Mouse (Mus musculus) CH12.LX (cell line): Measurements from ENCODE around the gene Tcf7l1. TPM values are rescaled to one million over a fixed set of nuclear protein-coding genes. Genes with fewer than 3 reads are reported as not detected.

Source experiments
- DNase-seq: peaks from one replicate; pipeline ENCODE4 v3.0.0-alpha.2; 2013; ENCODE audit errors: extremely low read depth
- H3K27ac ChIP-seq: 2 replicates; pipeline ENCODE4 v1.5.1; 2012; ENCODE audit warnings: low read depth, mild to moderate bottlenecking, control low read depth, moderate library complexity; ENCODE audit not compliant: insufficient read depth
- H3K27me3 ChIP-seq: replicated peaks from 2 replicates; pipeline ENCODE3; 2012; ENCODE audit warnings: inconsistent platforms
- H3K36me3 ChIP-seq, 2 experiments: replicated peaks in 1 of 2; 2 replicates each; pipeline versions ENCODE3 to v1.6.1; 2012; ENCODE audit warnings: inconsistent platforms in 1 of 2, low read length in 1 of 2, mild to moderate bottlenecking in 1 of 2, mixed read lengths in 1 of 2, moderate library complexity in 1 of 2; ENCODE audit not compliant: control insufficient read depth in 1 of 2, insufficient read depth in 1 of 2
- H3K4me1 ChIP-seq, 2 experiments: 2 replicates each; pipeline ENCODE4 v1.6.1; 2012; ENCODE audit warnings: inconsistent platforms in 1 of 2, moderate library complexity in 1 of 2; ENCODE audit not compliant: insufficient read depth in 2 of 2, control insufficient read depth in 1 of 2
- H3K4me2 ChIP-seq: 2 replicates; pipeline ENCODE4 v1.6.1; 2012; ENCODE audit warnings: low read depth, mild to moderate bottlenecking, control low read depth; ENCODE audit not compliant: poor library complexity, insufficient read depth, severe bottlenecking
- H3K4me3 ChIP-seq, 3 experiments: fragments of 150-350 bp in 1 of 3; sonication (generic) in 1 of 3; replicated peaks in 1 of 3; 2 replicates each; pipeline versions ENCODE3 to v1.5.1; 2011 to 2012; ENCODE audit warnings: low read depth in 2 of 3, low read length in 2 of 3, mild to moderate bottlenecking in 2 of 3, moderate library complexity in 2 of 3, control low read depth in 1 of 3, improper control_type of control experiment in 1 of 3, inconsistent platforms in 1 of 3, mixed read lengths in 1 of 3; ENCODE audit not compliant: poor library complexity in 1 of 3
- H3K79me2 ChIP-seq: replicated peaks from 2 replicates; pipeline ENCODE4 v1.6.1; 2012; ENCODE audit warnings: mild to moderate bottlenecking, moderate library complexity; ENCODE audit not compliant: control insufficient read depth, poor library complexity, insufficient read depth, severe bottlenecking; ENCODE audit errors: extremely low read depth
- H3K9ac ChIP-seq: 2 replicates; pipeline ENCODE4 v1.6.1; 2012; ENCODE audit warnings: low read depth, mild to moderate bottlenecking, control low read depth, moderate library complexity; ENCODE audit not compliant: insufficient read depth
- H3K9me3 ChIP-seq: replicated peaks from 2 replicates; pipeline ENCODE3; 2012; ENCODE audit warnings: low read length, inconsistent platforms, mixed read lengths
- CTCF ChIP-seq, 2 experiments: IDR thresholded peaks in 1 of 2; conservative IDR thresholded peaks in 1 of 2; 2 replicates each; pipeline ENCODE4 v1.5.1; 2011 to 2012; ENCODE audit warnings: low read depth in 2 of 2, low read length in 2 of 2, improper control_type of control experiment in 1 of 2, inconsistent platforms in 1 of 2, mild to moderate bottlenecking in 1 of 2, moderate library complexity in 1 of 2
- E2F4 ChIP-seq: IDR thresholded peaks from 2 replicates; pipeline ENCODE4 v1.6.1; 2011; ENCODE audit warnings: low read depth, low read length, improper control_type of control experiment; ENCODE audit not compliant: insufficient replicate concordance
- GABPA ChIP-seq: IDR thresholded peaks from 2 replicates; pipeline ENCODE4 v1.6.1; 2012; ENCODE audit warnings: low read depth, low read length, improper control_type of control experiment, inconsistent platforms; ENCODE audit not compliant: insufficient replicate concordance
- IRF4 ChIP-seq: IDR thresholded peaks from 2 replicates; pipeline ENCODE4 v1.6.1; 2014; ENCODE audit warnings: low read depth, mild to moderate bottlenecking, inconsistent platforms, low read length, improper control_type of control experiment
- JUN ChIP-seq: IDR thresholded peaks from 2 replicates; pipeline ENCODE4 v1.6.1; 2011; ENCODE audit warnings: low read depth, mild to moderate bottlenecking, low read length, improper control_type of control experiment, moderate library complexity; ENCODE audit not compliant: insufficient read depth
- MAX ChIP-seq: IDR thresholded peaks from 2 replicates; pipeline ENCODE4 v1.6.1; 2011; ENCODE audit warnings: low read length, improper control_type of control experiment
- MAZ ChIP-seq: IDR thresholded peaks from 2 replicates; pipeline ENCODE4 v1.6.1; 2012; ENCODE audit warnings: low read depth, mild to moderate bottlenecking, inconsistent platforms, low read length, improper control_type of control experiment, moderate library complexity
- MXI1 ChIP-seq: IDR thresholded peaks from 2 replicates; pipeline ENCODE4 v1.6.1; 2011; ENCODE audit warnings: mild to moderate bottlenecking, low read depth, low read length, improper control_type of control experiment
- SMC3 ChIP-seq: IDR thresholded peaks from 2 replicates; pipeline ENCODE4 v1.6.1; 2011; ENCODE audit warnings: low read depth, low read length, improper control_type of control experiment
- ZKSCAN1 ChIP-seq: IDR thresholded peaks from 2 replicates; pipeline ENCODE4 v1.6.1; 2012; ENCODE audit warnings: low read depth, inconsistent platforms, low read length, improper control_type of control experiment, borderline replicate concordance
- dilution Hi-C: fragments of 300-500 bp; cut with MboI; formaldehyde crosslinking; loops from 2 replicates; pipeline ENCODE4 v1.14.3; 2020; ENCODE audit warnings: low sequenced_read_pairs; ENCODE audit not compliant: extremely low pct_unique_long_range_greater_than_20kb, extremely low pct_ligation_motif_present
- in situ Hi-C: fragments of 300-500 bp; cut with MboI; formaldehyde crosslinking; loops from 3 replicates; pipeline ENCODE4 v1.14.3; 2019; ENCODE audit warnings: low sequenced_read_pairs, low pct_ligation_motif_present, low pct_unique_long_range_greater_than_20kb, mixed read lengths
- polyA plus RNA-seq: library from polyadenylated mRNA; unstranded; fragments of >175 nt; gene quantifications from 2 replicates; pipeline ENCODE4 v1.2.1, GENCODE M21; 2012; ENCODE audit warnings: low read depth; ENCODE audit not compliant: insufficient read length
- total RNA-seq, 2 experiments: library from RNA; depleted of rRNA; stranded (reverse); fragments of 300-350 nt in 1 of 2; fragments of >200 nt in 1 of 2; gene quantifications; 2 replicates each; pipeline ENCODE4 v1.2.3; 2012 to 2014

The Tcf7l1 gene
- total and polyA plus RNA-seq, 3 experiments = 0.13 to 9.9 (median 0.47) TPM

- no peak for DNase-seq
- H3K36me3 ChIP-seq = no peaks in the 10 kb centered on the region
- no peak overlapping the region for H3K4me2 ChIP-seq
- H3K27ac ChIP-seq = no peak overlapping the region
- no peak for TF ChIP-seq IRF4
- no peak for TF ChIP-seq MXI1
- no peak for TF ChIP-seq MAZ
- TF ChIP-seq MAX = no peak
- no peak for TF ChIP-seq JUN
- no peak for TF ChIP-seq ZKSCAN1
- H3K4me1 ChIP-seq = no peaks in the 10 kb centered on the region
- no peaks in the 10 kb centered on the region for H3K79me2 ChIP-seq
- in situ Hi-C loops (no loop called here), dilution Hi-C loops (no loop called here)
- no peak overlapping the region for H3K4me3 ChIP-seq
- H3K27me3 ChIP-seq = no peaks in the 10 kb centered on the region
- no peak overlapping the region for H3K9ac ChIP-seq
- H3K9me3 ChIP-seq = peaks cover 11% of the 10 kb centered on the region
Measured at GRCm38 (mm10) chr6:72783780-72784179, 5.3 kb downstream of the Tcf7l1 start.

- Histone ChIP-seq H3K4me2 (no peak overlapping the region), H3K4me1 (no peaks in the 10 kb centered on the region), H3K9me3 (no peaks in the 10 kb centered on the region), H3K36me3 (no peaks in the 10 kb centered on the region), H3K79me2 (no peaks in the 10 kb centered on the region), H3K27ac (no peak overlapping the region), H3K4me3 (no peak overlapping the region), H3K9ac (no peak overlapping the region), H3K27me3 (no peaks in the 10 kb centered on the region)
- dilution Hi-C loops (no loop called here), in situ Hi-C loops (no loop called here)
- DNase-seq = no peak
- TF ChIP-seq CTCF (conservative IDR thresholded peaks at IDR 0.05 in 1 of 2, IDR thresholded peaks at IDR 0.05 in 1 of 2; ENCODE audit: low read depth in 2 of 2, low read length in 2 of 2) = peak in 1 of 2 experiments; percentile 16; a peak in 1 of 4 replicates
- no peak for TF ChIP-seq GABPA
Measured at GRCm38 (mm10) chr6:72778779-72779776, 10.0 kb downstream of the Tcf7l1 start.

GRCm38 (mm10) chr6:72777212-72777611, 11.8 kb downstream of the Tcf7l1 start:
- no peaks in the 10 kb centered on the region for H3K4me1 ChIP-seq
- H3K4me2 ChIP-seq = no peak overlapping the region
- no peak for DNase-seq
- no peaks in the 10 kb centered on the region for H3K27me3 ChIP-seq
- dilution Hi-C loops = no loop called here
- no peak overlapping the region for H3K9ac ChIP-seq
- TF ChIP-seq E2F4 (no peak), SMC3 (no peak)
- no peaks in the 10 kb centered on the region for H3K9me3 ChIP-seq
- H3K36me3 ChIP-seq = no peaks in the 10 kb centered on the region
- no peaks in the 10 kb centered on the region for H3K79me2 ChIP-seq
- in situ Hi-C loops = no loop called here
- H3K27ac ChIP-seq = no peak overlapping the region
- no peak overlapping the region for H3K4me3 ChIP-seq
